Mouse (Mus musculus): Measurements from ENCODE around the gene N6amt1. TPM values are rescaled to one million over a fixed set of nuclear protein-coding genes. Genes with fewer than 3 reads are reported as not detected.

N6amt1 gene
- polyA plus RNA-seq (2012; rRNA removed): 13.5 and 16.4 TPM in 2 replicates

DNA sequence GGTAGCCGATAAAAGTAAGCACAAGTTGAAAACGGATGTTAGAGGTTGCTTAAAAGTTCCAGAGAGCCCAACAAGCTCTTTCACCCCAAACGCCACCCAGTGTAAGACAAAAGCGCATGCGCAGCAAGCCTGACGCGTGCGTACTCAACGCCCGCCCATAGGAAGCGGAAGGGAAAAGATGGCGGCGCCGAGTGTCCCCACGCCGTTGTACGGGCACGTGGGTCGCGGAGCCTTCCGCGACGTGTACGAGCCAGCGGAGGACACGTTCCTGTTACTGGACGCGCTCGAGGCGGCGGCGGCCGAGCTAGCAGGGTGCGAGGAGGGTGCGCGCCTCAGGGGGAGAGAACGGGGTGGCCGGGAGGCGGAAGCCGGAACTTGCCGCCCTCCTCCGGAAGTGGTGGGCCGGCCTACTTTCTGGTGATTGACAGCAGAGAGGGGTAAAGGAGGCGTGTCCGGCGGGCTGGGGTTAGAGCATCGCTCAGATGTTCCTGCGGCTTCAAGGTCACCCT lies at the start of gene N6amt1:
Gene N6amt1, plus strand, starts transcription at position 111 of the 509 bp plus-strand sequence.
- Histone ChIP-seq H3K27ac (ENCODE audit: insufficient read depth, low read depth, low read length) (peak within 1 kb of the TSS; percentile 98), H3K4me1 (ENCODE audit: control insufficient read depth, insufficient read depth, low read length) (no peaks in the 10 kb centered on the region), H3K36me3 (ENCODE audit: control insufficient read depth, insufficient read depth, low read length) (no peaks in the 10 kb centered on the region), H3K27me3 (replicated peaks; ENCODE audit: control insufficient read depth, insufficient read depth, low read length) (no peaks in the 10 kb centered on the region), H3K4me3 (ENCODE audit: insufficient read depth, low read depth, low read length) (peak within 1 kb of the TSS; percentile 77)
- WGBS: under 1% methylated on average over 48 of the region's 48 CpGs
- DNase-seq: peak; percentile 96
- TF ChIP-seq POLR2A (IDR thresholded peaks at IDR 0.05; ENCODE audit: low read depth, low read length): peak; percentile 17
- no peak for TF ChIP-seq CTCF (conservative IDR thresholded peaks at IDR 0.05; ENCODE audit: insufficient read depth, insufficient read length, low read depth, low read length)

DNA sequence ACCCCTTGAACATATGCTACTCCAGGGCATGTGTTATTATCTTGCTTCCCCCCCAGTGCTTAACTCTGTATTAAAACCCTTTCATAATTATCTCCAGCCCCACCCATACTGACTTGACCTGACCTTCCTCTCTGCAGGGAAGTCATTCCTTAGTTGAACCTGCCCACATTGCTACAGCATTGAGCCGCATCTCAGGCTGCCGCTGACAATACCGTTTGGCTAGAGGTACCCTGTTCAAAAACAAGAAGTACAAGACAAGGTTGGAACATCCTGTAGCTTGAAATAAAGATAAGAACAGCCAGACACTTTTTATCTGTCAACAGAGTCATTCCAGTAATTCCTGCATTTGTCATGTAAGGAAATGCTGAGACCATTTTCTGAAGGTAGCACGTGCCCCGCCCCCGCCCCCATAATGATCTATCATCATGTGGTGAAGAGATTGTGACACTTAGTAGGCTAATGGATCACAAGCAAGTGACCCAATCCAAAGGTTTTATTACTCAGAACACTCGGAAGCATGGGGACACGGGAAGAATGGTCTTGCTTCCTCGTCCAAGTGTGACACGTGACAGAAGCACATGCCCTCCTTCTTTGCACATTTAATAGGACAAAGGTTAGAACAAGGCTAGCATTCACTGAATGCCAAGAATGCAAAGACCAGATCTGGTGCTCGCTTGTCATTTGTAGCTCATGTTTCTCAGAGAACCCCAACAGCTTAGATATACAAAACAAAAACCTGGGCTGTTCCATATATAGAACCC lies 48.6 kb upstream of the N6amt1 start:
- no peak overlapping the region; the same call in 1 of the 2 replicates for H3K27ac ChIP-seq (ENCODE audit: insufficient read depth, low read depth, low read length)
- whole genome bisulfite sequencing: 46% methylated on average over 11 of the region's 11 CpGs

DNA sequence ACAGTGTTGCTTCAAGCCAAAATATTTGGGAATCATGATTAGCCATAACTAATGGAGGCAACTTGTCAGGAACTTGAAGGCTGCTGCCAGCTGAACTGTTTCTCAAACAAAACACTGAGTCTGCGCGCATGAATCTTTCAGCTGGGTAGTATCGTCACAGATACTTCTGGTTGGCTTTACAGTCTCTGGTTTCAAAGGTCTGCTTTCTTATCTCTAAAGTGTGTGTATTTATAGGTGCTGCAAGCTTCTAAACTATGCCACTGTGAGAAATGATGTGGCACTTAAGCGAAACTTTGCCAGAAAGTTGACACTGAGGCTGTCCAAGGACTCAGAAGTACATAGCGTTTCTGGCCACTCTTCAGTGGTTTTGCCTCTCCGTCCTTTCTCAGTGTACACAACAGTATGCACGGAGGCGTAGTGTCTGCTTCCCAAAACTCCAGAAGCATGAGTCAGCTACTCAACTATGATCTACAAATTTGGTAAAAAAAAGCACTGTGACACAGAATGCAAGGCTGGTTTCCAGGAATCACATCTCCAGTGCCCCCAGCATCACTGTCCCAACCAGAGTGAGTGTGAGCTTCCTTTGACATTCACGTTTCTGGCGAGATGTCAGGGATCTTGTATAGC lies 46.8 kb upstream of the N6amt1 start:
- no peaks in the 10 kb centered on the region for H3K36me3 ChIP-seq (ENCODE audit: control insufficient read depth, insufficient read depth, low read length)
- no peak overlapping the region for H3K27ac ChIP-seq (ENCODE audit: insufficient read depth, low read depth, low read length)
- no peaks in the 10 kb centered on the region for H3K27me3 ChIP-seq (replicated peaks; ENCODE audit: control insufficient read depth, insufficient read depth, low read length)
- DNase-seq: peak; percentile 11
- peaks cover 3% of the 10 kb centered on the region; the same call in 1 of the 2 replicates for H3K4me1 ChIP-seq (ENCODE audit: control insufficient read depth, insufficient read depth, low read length)
- H3K4me3 ChIP-seq (ENCODE audit: insufficient read depth, low read depth, low read length): no peak overlapping the region
- WGBS: 36% methylated on average over 10 of the region's 10 CpGs
- TF ChIP-seq POLR2A (IDR thresholded peaks at IDR 0.05; ENCODE audit: low read depth, low read length): no peak
- TF ChIP-seq CTCF (conservative IDR thresholded peaks at IDR 0.05; ENCODE audit: insufficient read depth, insufficient read length, low read depth, low read length): no peak

More for the DNA sequence above, 48.6 kb upstream of the N6amt1 start:
- Histone ChIP-seq H3K36me3 (ENCODE audit: control insufficient read depth, insufficient read depth, low read length) (no peaks in the 10 kb centered on the region), H3K27me3 (replicated peaks; ENCODE audit: control insufficient read depth, insufficient read depth, low read length) (no peaks in the 10 kb centered on the region), H3K4me1 (ENCODE audit: control insufficient read depth, insufficient read depth, low read length) (peaks cover 3% of the 10 kb centered on the region; the same call in 1 of the 2 replicates), H3K4me3 (ENCODE audit: insufficient read depth, low read depth, low read length) (no peak overlapping the region)
- TF ChIP-seq POLR2A (IDR thresholded peaks at IDR 0.05; ENCODE audit: low read depth, low read length) (no peak), CTCF (conservative IDR thresholded peaks at IDR 0.05; ENCODE audit: insufficient read depth, insufficient read length, low read depth, low read length) (no peak)
- peak; percentile 76 for DNase-seq

DNA sequence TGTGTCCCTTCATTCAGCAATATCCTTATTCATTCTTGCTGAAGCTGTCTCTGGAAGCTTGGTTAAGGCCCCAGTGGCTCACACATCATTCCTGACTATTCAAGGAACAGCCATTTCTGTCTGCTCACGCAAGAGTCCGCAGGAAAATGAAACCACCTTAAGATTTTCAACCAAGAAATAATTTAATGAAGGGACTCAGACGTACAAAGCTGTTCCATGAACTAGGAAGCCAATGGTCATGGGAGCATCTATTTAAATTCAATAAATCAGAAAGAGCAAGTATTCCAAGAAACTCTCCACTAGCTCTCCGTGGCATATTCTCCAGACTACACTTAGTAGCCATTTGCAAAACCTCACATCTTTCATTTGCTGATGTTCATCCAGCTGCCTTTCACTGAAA lies 43.3 kb upstream of the N6amt1 start:
- 76% methylated on average over 4 of the region's 4 CpGs for WGBS
- Histone ChIP-seq H3K36me3 (ENCODE audit: control insufficient read depth, insufficient read depth, low read length) (no peaks in the 10 kb centered on the region), H3K27me3 (replicated peaks; ENCODE audit: control insufficient read depth, insufficient read depth, low read length) (no peaks in the 10 kb centered on the region), H3K4me1 (ENCODE audit: control insufficient read depth, insufficient read depth, low read length) (peaks cover 3% of the 10 kb centered on the region; the same call in 1 of the 2 replicates), H3K4me3 (ENCODE audit: insufficient read depth, low read depth, low read length) (no peak overlapping the region), H3K27ac (ENCODE audit: insufficient read depth, low read depth, low read length) (no peak overlapping the region)
- no peak for DNase-seq
- TF ChIP-seq CTCF (conservative IDR thresholded peaks at IDR 0.05; ENCODE audit: insufficient read depth, insufficient read length, low read depth, low read length) (no peak), POLR2A (IDR thresholded peaks at IDR 0.05; ENCODE audit: low read depth, low read length) (no peak)

DNA sequence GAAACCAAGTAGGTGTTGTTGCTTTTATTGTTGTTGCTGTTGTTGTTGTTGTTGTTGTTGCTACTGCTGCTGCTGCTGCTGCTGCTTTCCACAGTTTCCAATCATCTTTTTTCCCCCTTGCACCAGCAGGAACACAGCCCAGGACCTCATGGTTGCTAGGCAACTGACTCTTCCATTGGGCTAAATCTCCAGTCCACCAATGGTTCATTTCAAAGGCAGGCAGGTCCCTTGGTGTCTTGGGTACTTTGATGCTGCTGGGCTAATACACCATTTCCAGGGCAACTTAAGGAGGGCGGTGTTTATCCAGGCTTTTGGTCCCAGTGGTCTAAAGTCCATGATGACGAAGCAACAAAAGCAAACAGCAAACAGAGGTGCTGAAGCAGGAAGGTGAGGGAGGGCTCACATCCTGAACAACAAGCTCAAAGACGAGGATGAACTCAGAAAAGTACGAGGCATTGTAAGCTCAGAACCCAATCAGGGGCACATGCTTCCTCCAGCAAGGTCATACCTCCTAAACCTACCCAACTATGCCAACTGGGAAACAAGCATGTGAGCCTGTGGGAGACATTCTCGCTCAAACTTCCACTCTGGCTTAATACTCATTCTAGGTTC lies 35.7 kb upstream of the N6amt1 start:
- Histone ChIP-seq H3K27ac (ENCODE audit: insufficient read depth, low read depth, low read length) (no peak overlapping the region), H3K27me3 (replicated peaks; ENCODE audit: control insufficient read depth, insufficient read depth, low read length) (no peaks in the 10 kb centered on the region), H3K4me3 (ENCODE audit: insufficient read depth, low read depth, low read length) (no peak overlapping the region), H3K36me3 (ENCODE audit: control insufficient read depth, insufficient read depth, low read length) (no peaks in the 10 kb centered on the region), H3K4me1 (ENCODE audit: control insufficient read depth, insufficient read depth, low read length) (peaks cover 2% of the 10 kb centered on the region; the same call in 1 of the 2 replicates)
- peak; percentile 27 for DNase-seq
- TF ChIP-seq CTCF (conservative IDR thresholded peaks at IDR 0.05; ENCODE audit: insufficient read depth, insufficient read length, low read depth, low read length) (no peak), POLR2A (IDR thresholded peaks at IDR 0.05; ENCODE audit: low read depth, low read length) (no peak)
- WGBS: 65% methylated on average over 5 of the region's 5 CpGs

DNA sequence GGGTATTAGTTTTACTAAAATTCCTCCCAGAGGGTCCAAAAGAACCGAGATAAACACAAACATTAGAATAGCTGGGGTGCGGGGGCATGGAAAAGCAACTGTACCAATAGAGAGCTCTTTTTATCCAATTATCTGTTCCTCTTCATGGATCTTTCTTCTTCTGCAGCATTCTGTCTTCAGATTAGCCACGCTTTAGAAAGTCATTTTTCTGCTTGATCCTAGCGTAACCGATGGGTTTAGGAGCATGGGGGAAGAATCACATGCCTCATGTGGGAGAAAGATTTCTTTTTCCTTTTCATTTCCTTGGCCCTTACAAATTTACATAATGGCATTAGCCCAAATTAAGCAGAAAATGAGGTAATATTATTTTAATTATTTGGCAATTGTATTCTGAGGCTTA lies 35.0 kb upstream of the N6amt1 start:
- TF ChIP-seq POLR2A (IDR thresholded peaks at IDR 0.05; ENCODE audit: low read depth, low read length) (no peak), CTCF (conservative IDR thresholded peaks at IDR 0.05; ENCODE audit: insufficient read depth, insufficient read length, low read depth, low read length) (no peak)
- Histone ChIP-seq H3K4me3 (ENCODE audit: insufficient read depth, low read depth, low read length) (no peak overlapping the region), H3K36me3 (ENCODE audit: control insufficient read depth, insufficient read depth, low read length) (no peaks in the 10 kb centered on the region), H3K27me3 (replicated peaks; ENCODE audit: control insufficient read depth, insufficient read depth, low read length) (no peaks in the 10 kb centered on the region), H3K4me1 (ENCODE audit: control insufficient read depth, insufficient read depth, low read length) (peaks cover 2% of the 10 kb centered on the region; the same call in 1 of the 2 replicates), H3K27ac (ENCODE audit: insufficient read depth, low read depth, low read length) (no peak overlapping the region)
- DNase-seq: no peak
- 89% methylated on average over 5 of the region's 5 CpGs for WGBS
